Mouse (Mus musculus) embryonic facial prominence, embryonic 10.5 days (tissue): ENCODE data around the gene Pdzd7. TPM values are rescaled to one million over a fixed set of nuclear protein-coding genes. Genes with fewer than 3 reads are reported as not detected.

Experiments used
- DNase-seq: peaks from one replicate; pipeline ENCODE4 v3.0.0-alpha.2; 2017; ENCODE audit warnings: low spot score
- H3K27ac ChIP-seq: fragments of 300-500 bp; sonication (generic); replicated peaks from 2 replicates; pipeline ENCODE4 v1.5.1; 2016; ENCODE audit warnings: mild to moderate bottlenecking
- H3K27me3 ChIP-seq: fragments of 300-500 bp; sonication (generic); replicated peaks from 2 replicates; pipeline ENCODE4 v1.6.1; 2016; ENCODE audit warnings: low read depth, mild to moderate bottlenecking; ENCODE audit not compliant: poor library complexity, severe bottlenecking
- H3K36me3 ChIP-seq: fragments of 300-500 bp; sonication (generic); replicated peaks from 2 replicates; pipeline ENCODE4 v1.6.1; 2016; ENCODE audit warnings: mild to moderate bottlenecking, moderate library complexity
- H3K4me1 ChIP-seq: fragments of 300-500 bp; sonication (generic); 2 replicates; pipeline ENCODE4 v1.6.1; 2016
- H3K4me3 ChIP-seq: fragments of 300-500 bp; sonication (generic); 2 replicates; pipeline ENCODE4 v1.5.1; 2016; ENCODE audit warnings: mild to moderate bottlenecking, moderate library complexity
- H3K9me3 ChIP-seq: fragments of 300-500 bp; sonication (generic); 2 replicates; pipeline ENCODE4 v1.6.1; 2016; ENCODE audit warnings: mild to moderate bottlenecking
- WGBS: fragments of 180-500 bp; shearing (Covaris S2); methylation state at CpG from one replicate; pipeline ENCODE4 v1.1.7; 2016; 5-methylcytosine and 5-hydroxymethylcytosine counted together
- polyA plus RNA-seq: library from polyadenylated mRNA; unstranded; fragments of >200 nt; fragmentation: Nextera tagmentation; extraction: Ambion mirVana; gene quantifications from 2 replicates; pipeline ENCODE4 v1.2.1, GENCODE M21; 2016

Pdzd7 gene
- polyA plus RNA-seq, 1 experiment from 2014 or later = 0.27 TPM

DNA sequence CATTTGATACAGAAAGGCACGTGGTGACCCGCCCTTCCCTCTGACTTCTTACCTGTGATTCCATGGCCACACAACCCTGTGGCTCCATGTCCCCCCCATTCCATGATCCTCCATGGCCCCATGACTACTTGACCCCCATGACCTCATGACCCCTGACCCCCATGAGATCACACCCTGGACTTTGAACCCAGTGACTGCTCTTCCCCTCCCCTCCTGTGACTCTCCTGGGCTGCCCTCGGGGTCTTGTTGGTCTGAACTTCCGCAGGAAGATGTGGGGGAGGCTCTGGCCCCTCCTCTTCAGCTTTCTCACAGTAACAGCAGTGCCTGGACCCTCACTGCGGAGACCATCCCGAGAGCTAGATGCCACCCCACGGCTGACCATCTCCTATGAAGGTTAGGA is 53.3 kb downstream of the Pdzd7 start:
- Histone ChIP-seq H3K4me1 (peaks cover 56% of the 10 kb centered on the region), H3K27me3 (0 out of 2 replicates have a peak, but pooled peaks cover 11% of the 10 kb centered on the region), H3K4me3 (peak overlapping the region; percentile 17), H3K27ac (peak overlapping the region; percentile 44), H3K9me3 (no peaks in the 10 kb centered on the region), H3K36me3 (peaks cover 23% of the 10 kb centered on the region)
- no peak for DNase-seq
- WGBS = 36% methylated on average over 7 of the region's 7 CpGs

DNA sequence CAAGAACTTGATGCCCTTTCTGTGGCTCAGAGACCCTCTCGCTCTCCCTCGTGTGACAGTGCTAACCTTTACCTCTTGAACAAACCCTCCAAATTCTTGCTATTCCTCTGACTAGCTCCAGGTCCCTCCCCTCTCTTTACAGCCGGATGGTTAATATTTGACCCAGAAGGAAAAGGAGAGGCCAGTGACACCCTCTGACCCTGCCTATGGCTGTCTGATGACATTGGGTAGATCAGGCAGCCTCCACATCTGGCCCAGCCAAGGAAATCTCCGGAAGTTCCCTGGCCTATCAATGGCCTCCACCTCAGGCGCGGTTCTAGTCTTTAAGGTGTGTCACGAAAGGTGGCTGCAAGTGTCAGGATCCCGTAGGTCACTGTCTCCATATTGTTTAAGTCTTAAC is 54.5 kb downstream of the Pdzd7 start:
- Histone ChIP-seq H3K27ac (no peak overlapping the region), H3K4me1 (peaks cover 55% of the 10 kb centered on the region), H3K27me3 (0 out of 2 replicates have a peak, but pooled peaks cover 18% of the 10 kb centered on the region), H3K4me3 (peak overlapping the region; percentile 87; the same call in 1 of the 2 replicates), H3K9me3 (no peaks in the 10 kb centered on the region), H3K36me3 (peaks cover 13% of the 10 kb centered on the region; the same call in 1 of the 2 replicates)
- no peak for DNase-seq
- WGBS = 78% methylated on average over 8 of the region's 8 CpGs

DNA sequence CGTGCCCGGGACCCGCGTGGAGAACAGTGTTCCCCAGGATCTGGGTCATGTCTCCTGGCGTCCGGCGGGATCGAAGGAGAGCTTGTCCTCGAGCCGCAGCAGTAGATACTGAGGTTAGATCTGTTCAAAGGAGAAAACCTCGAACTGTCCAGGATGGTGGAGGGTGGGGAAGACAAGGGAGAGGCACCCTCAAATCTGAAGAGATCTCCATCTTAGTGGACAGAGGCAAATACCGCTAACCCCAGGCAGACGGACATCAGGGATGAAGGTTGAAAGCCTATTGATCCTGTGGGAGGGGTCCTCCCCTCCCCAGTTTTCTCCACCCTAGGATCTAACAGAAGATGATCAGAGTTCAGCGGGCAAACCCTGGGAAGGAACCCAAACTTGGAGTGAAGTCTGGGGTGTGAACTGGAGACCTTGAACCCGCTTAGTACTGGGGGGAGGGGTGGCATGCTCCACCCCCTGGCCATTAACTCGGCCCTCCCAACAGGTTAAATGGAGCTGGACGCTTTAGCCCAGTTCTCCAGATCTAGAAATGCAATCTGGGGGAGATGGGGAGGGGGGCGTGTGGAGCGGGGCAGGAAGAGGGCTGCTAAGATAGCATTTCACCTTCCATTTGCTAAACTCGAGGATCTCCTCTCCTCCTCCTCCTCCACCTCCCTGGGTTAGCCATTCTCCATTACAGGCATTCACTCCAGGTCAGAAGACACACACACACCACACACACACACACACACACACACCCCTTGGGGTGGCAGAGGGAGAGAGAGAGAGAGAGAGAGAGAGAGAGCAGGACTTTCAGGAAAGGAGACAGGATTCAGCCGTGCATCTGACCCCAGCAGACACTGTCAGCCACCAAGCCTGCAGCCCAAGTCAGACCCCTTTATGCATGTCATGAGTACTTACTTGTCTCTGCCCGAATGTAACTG is 55.7 kb downstream of the Pdzd7 start:
- Histone ChIP-seq H3K9me3 (no peaks in the 10 kb centered on the region), H3K4me1 (peaks cover 55% of the 10 kb centered on the region), H3K36me3 (peaks cover 11% of the 10 kb centered on the region; the same call in 1 of the 2 replicates), H3K27ac (peak overlapping the region; percentile 89), H3K27me3 (0 out of 2 replicates have a peak, but pooled peaks cover 18% of the 10 kb centered on the region), H3K4me3 (peak overlapping the region; percentile 87)
- DNase-seq = no peak
- WGBS = 6% methylated on average over 22 of the region's 22 CpGs

DNA sequence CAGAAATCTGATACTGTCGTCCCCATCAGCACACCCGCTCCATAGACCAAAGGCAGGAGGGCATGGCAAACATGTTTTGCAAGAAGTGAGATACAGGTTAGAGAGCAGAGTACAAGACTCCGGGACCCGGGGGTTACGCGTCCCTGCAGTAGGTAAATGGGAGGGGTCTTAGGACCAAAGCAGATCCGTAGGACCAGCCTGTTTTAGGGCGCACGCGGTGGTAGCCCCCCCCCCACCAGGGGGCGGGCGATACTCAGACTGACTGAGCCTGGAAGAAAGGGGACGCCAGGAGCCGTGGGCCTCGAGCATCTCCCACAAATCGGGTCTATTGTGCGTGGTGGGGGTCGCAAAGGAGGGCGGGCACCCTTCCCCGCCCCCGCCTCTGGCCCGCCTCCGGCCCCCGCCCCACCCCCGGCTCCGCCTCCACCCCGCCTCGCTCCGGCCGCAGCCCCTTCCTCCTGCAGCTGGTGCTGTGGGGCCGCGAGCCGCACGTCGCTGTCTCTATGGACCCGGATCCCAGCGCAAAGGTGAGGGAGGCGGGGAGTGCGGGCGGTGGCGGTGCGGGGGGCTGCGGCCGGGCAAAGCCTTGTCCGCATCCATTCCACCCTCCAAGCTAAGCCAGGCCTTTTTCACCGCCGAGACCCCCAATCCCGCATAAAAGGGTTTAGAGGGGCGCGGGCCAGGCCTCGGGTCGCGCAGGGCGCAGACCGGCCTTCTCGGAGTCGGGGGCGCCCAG is 56.5 kb downstream of the Pdzd7 start, which contains the start of gene Sema4g:
Sema4g (plus strand) TSS at position 271 of the 736 bp plus-strand sequence.
- peaks cover 55% of the 10 kb centered on the region for H3K4me1 ChIP-seq
- H3K36me3 ChIP-seq = peaks cover 11% of the 10 kb centered on the region; the same call in 1 of the 2 replicates
- no peaks in the 10 kb centered on the region for H3K9me3 ChIP-seq
- H3K27ac ChIP-seq = peak within 1 kb of the TSS; percentile 89
- peak; percentile 80 for DNase-seq
- WGBS = under 1% methylated on average over 56 of the region's 58 CpGs
- 0 out of 2 replicates have a peak, but pooled peaks cover 18% of the 10 kb centered on the region for H3K27me3 ChIP-seq
- H3K4me3 ChIP-seq = peak within 1 kb of the TSS; percentile 87

DNA sequence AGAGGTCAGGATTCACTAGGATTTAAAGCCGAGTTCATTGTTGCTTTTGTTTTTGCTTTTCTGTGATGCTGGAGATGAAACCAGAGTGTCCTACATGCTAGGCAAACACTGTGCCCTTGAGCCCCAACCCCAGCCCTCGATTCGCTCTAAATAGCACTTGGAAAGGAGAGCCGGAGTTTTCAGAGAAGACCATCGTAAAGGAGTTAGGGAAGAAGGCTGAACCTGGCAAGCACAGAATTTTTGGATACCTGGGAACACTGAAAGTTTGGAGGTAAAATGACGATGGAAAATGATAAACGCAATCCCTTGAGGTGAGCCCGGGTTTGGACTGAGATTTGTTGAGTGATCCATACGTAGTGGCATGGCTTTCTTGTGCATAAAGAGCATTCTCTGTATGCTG is 57.2 kb downstream of the Pdzd7 start:
- H3K4me1 ChIP-seq = peaks cover 55% of the 10 kb centered on the region
- no peaks in the 10 kb centered on the region for H3K9me3 ChIP-seq
- WGBS = 29% methylated on average over 9 of the region's 9 CpGs
- H3K27ac ChIP-seq = no peak overlapping the region; the same call in 1 of the 2 replicates
- H3K4me3 ChIP-seq = peak overlapping the region; percentile 87
- H3K27me3 ChIP-seq = 0 out of 2 replicates have a peak, but pooled peaks cover 18% of the 10 kb centered on the region
- no peak for DNase-seq
- H3K36me3 ChIP-seq = peaks cover 16% of the 10 kb centered on the region; the same call in 1 of the 2 replicates

DNA sequence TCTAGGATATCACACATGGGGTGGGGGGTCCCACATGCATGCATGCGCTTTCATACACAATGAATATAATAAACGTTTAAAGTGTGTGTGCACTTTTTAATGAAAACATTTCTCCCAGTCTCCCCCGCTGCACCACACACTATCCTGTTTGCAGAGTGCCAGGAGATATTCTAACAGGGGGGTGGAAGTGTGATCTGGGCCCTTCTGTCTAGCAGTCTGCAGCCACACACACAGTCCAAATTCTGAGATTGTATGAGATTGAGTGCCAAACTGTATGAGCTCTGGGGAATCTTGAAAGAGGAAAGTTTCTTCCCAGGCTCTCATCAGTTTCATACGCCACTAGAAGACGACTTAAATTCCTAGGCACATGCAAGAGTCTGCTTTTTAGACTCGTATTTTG is 57.7 kb downstream of the Pdzd7 start:
- Histone ChIP-seq H3K9me3 (no peaks in the 10 kb centered on the region), H3K4me1 (peaks cover 55% of the 10 kb centered on the region), H3K27ac (no peak overlapping the region), H3K27me3 (0 out of 2 replicates have a peak, but pooled peaks cover 18% of the 10 kb centered on the region), H3K4me3 (no peak overlapping the region), H3K36me3 (peaks cover 16% of the 10 kb centered on the region)
- 65% methylated on average over 6 of the region's 6 CpGs for WGBS
- no peak for DNase-seq

DNA sequence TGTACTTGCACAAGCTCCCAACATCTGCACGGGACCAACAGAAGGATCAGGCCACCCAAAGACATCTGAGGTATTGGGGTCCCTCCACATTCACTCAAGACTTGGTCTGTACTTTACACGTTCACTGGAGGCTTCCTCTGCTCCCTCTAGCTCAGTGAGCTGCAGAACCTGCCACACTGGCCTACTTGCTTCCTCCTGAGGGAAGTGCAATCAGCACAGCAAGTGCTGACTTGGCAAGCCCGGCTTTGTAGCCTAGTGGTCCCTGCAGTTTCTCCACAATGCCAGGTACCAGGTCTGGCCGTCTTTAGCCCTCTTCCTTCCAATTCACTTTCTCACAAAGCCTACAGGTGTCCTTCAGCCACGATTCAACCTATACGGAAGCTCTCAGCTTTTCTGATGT is 58.5 kb downstream of the Pdzd7 start:
- WGBS = 72% methylated on average over 6 of the region's 6 CpGs

DNA sequence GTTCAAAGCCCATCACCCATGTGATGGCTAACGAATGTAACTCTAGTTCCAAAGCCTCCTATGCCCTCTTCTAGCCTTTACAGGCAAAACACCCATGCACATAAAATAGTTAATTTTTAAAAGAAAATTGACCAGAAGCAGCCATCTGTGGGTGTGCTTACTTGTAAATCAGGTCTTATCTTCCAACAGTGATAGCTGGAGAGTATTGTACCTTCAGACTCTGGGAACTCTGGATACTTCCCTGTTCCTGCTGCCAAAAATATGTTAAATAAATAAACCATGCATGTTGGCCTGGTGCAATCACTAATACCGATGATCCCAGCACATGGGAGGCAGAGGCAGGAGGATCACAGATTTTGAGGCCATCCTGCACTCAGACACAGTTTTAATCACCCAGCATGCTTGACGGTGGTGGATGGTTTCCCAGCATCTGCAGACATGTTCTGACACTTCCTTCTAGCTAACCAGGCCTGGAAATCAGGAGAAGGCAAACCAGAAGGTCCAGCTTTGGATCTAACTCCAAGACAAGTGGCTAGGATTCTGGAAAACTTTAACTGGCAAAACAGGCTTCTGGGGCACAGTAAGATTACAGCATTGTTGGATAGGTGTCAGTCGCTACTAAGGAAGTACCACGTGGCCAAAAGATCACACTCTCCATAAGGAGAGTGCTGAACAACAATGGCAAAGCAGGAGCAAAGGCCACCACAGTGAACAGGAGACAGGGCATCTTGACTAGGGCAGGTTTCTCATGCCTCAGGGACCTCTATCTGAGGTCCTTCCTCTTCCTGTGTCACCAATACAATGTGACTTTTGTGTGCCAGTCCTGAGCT is 60.1 kb downstream of the Pdzd7 start:
- H3K27ac ChIP-seq = no peak overlapping the region
- no peaks in the 10 kb centered on the region for H3K9me3 ChIP-seq
- peaks cover 30% of the 10 kb centered on the region for H3K4me1 ChIP-seq
- H3K27me3 ChIP-seq = 0 out of 2 replicates have a peak, but pooled peaks cover 13% of the 10 kb centered on the region
- H3K4me3 ChIP-seq = no peak overlapping the region
- no peak for DNase-seq
- WGBS = 60% methylated on average over 5 of the region's 5 CpGs
- peaks cover 33% of the 10 kb centered on the region for H3K36me3 ChIP-seq

More for the DNA sequence above, 58.5 kb downstream of the Pdzd7 start:
- Histone ChIP-seq H3K9me3 (no peaks in the 10 kb centered on the region), H3K4me1 (peaks cover 46% of the 10 kb centered on the region), H3K27me3 (0 out of 2 replicates have a peak, but pooled peaks cover 18% of the 10 kb centered on the region), H3K27ac (no peak overlapping the region), H3K36me3 (peaks cover 17% of the 10 kb centered on the region), H3K4me3 (no peak overlapping the region)
- DNase-seq = no peak

DNA sequence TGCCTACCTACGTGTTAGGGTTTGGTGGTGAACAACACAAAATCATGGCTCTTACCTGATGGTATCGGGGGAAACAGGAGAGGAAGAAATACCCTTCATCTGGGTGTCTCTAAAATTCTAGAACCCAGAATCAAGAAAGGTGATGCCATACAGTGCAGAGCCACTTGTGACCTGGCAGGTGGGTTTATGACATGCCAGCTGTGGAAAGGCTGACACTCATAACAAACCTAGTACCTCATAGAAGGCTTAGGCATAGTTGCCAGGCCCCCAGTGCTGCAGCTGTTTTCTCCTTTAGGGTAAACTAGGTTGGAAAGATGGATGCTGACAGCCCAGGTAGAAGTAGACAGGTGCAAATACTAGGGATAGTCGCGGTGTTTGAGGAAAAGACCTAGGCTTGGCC is 61.1 kb downstream of the Pdzd7 start:
- 95% methylated on average over 4 of the region's 4 CpGs for WGBS
- no peak for DNase-seq
- Histone ChIP-seq H3K27me3 (0 out of 2 replicates have a peak, but pooled peaks cover 7% of the 10 kb centered on the region), H3K36me3 (peaks cover 42% of the 10 kb centered on the region), H3K4me3 (no peak overlapping the region), H3K27ac (no peak overlapping the region), H3K4me1 (peaks cover 20% of the 10 kb centered on the region), H3K9me3 (no peaks in the 10 kb centered on the region)

DNA sequence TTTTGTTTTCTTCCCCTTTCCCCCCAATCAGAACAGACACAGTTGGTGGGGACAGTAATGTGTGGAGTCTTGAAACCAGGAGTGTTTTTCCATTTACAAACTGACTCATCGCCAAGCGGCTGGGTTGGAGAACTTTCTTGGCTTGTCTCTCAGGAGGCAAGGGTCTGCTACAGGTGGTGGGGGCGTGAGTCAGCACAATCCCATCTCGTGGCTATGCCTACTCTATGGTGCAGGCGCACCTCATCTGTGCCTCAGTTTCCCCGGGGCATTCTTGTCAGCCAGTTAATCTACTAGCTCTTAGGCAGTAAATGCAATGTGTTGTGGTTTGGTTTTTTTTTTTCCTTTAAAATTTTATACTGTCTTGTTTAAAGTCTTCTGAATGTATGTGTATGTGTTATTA is 62.2 kb downstream of the Pdzd7 start:
- no peak for DNase-seq
- H3K4me3 ChIP-seq = no peak overlapping the region
- peaks cover 53% of the 10 kb centered on the region for H3K36me3 ChIP-seq
- H3K27me3 ChIP-seq = 0 out of 2 replicates have a peak, but pooled peaks cover 7% of the 10 kb centered on the region
- H3K4me1 ChIP-seq = peaks cover 11% of the 10 kb centered on the region
- H3K27ac ChIP-seq = no peak overlapping the region
- no peaks in the 10 kb centered on the region for H3K9me3 ChIP-seq
- WGBS = 93% methylated on average over 6 of the region's 6 CpGs

DNA sequence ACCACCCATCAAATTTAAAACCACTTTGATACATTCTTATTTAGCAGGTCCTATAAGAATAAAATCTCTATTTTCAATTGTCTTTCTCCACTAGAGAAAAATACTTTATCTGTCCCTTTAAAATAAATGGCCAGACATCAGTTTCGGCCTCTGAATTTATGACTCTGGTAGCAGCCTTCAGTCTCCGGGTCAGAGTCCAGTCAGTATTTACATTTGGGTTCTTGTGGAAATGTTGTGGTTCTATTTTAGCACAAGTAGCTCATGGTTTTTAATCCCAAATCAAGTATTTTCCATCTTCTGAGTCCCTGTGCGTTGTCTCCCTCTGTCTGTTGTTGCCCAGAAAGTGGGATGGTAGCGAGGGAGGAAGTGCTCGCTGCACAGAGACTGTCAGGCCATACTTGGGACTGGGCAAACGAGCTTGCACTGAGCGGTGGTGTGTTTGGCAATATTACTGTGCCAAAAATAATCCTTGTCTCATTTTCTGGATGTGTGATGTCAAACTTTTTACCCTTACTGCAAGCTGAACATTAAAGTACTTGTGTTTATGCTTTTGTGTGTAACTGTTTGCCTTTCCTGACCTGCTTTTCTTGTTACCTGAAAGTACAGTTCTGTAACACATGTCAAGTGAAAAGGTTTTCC is 62.9 kb downstream of the Pdzd7 start:
- Histone ChIP-seq H3K4me3 (no peak overlapping the region), H3K36me3 (peaks cover 61% of the 10 kb centered on the region), H3K4me1 (0 out of 2 replicates have a peak, but pooled peaks cover 3% of the 10 kb centered on the region), H3K9me3 (no peaks in the 10 kb centered on the region), H3K27me3 (0 out of 2 replicates have a peak, but pooled peaks cover 7% of the 10 kb centered on the region), H3K27ac (no peak overlapping the region)
- 86% methylated on average over 7 of the region's 7 CpGs for WGBS
- DNase-seq = no peak
